Mouse (Mus musculus) neural tube, embryonic 12.5 days (tissue): ENCODE results near the gene Barx2. TPM values are rescaled to one million over a fixed set of nuclear protein-coding genes. Genes with fewer than 3 reads are reported as not detected.

Source experiments
- ATAC-seq: fragments of 200-750 bp; cut with Nextera tagmentation; 2 replicates; pipeline ENCODE4 v1.8.0; 2017; ENCODE audit warnings: low read depth, mild to moderate bottlenecking, moderate TSS enrichment, moderate library complexity; ENCODE audit not compliant: low FRiP score
- H3K27ac ChIP-seq: fragments of 300-500 bp; sonication (generic); 2 replicates; pipeline ENCODE4 v1.5.1; 2016
- H3K27me3 ChIP-seq: fragments of 300-500 bp; sonication (generic); replicated peaks from 2 replicates; pipeline ENCODE4 v1.6.1; 2016; ENCODE audit warnings: mild to moderate bottlenecking
- H3K36me3 ChIP-seq: fragments of 300-500 bp; sonication (generic); 2 replicates; pipeline ENCODE4 v1.6.1; 2016; ENCODE audit warnings: mild to moderate bottlenecking
- H3K4me1 ChIP-seq: fragments of 300-500 bp; sonication (generic); 2 replicates; pipeline ENCODE4 v1.6.1; 2016
- H3K4me2 ChIP-seq: fragments of 300-500 bp; sonication (generic); replicated peaks from 2 replicates; pipeline ENCODE4 v1.6.1; 2016; ENCODE audit warnings: mild to moderate bottlenecking
- H3K4me3 ChIP-seq: fragments of 300-500 bp; sonication (generic); 2 replicates; pipeline ENCODE4 v1.5.1; 2016
- H3K9ac ChIP-seq: fragments of 300-500 bp; sonication (generic); 2 replicates; pipeline ENCODE4 v1.6.1; 2016; ENCODE audit warnings: mild to moderate bottlenecking
- H3K9me3 ChIP-seq: fragments of 300-500 bp; sonication (generic); 2 replicates; pipeline ENCODE4 v1.6.1; 2016; ENCODE audit warnings: mild to moderate bottlenecking
- WGBS: fragments of 180-500 bp; shearing (Covaris S2); methylation state at CpG from one replicate; pipeline ENCODE4 v1.1.7; 2016; 5-methylcytosine and 5-hydroxymethylcytosine counted together
- polyA plus RNA-seq: library from polyadenylated mRNA; unstranded; fragments of >200 nt; fragmentation: Nextera tagmentation; extraction: Ambion mirVana; gene quantifications from 2 replicates; pipeline ENCODE4 v1.2.1, GENCODE M21; 2016

Barx2 gene
- polyA plus RNA-seq, 1 experiment from 2014 or later, result 0.09 TPM

DNA sequence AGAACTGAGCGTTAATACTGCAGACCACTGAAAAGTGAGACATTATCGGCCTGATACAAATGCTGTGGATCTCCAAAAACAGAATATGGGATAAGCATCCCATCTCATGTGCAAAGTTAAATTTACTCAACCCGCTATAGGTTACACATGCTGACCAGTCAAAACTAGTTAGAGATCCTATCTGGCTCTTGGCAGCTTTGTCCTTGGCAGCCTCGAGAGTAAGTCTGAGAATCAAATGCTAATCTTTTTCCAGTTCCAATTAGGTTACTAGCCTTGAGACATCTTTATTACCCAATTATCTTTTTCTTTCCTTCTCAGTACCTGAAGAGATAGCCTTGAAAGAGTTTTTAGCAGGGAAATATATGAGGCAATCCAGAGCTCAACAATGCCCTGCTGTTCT, 62.6 kb downstream of the Barx2 start:
- Histone ChIP-seq H3K4me2 (no peak overlapping the region), H3K27ac (no peak overlapping the region), H3K9ac (no peak overlapping the region), H3K4me3 (no peak overlapping the region), H3K27me3 (0 out of 2 replicates have a peak, but pooled peaks cover 3% of the 10 kb centered on the region), H3K9me3 (no peaks in the 10 kb centered on the region), H3K4me1 (no peaks in the 10 kb centered on the region), H3K36me3 (no peaks in the 10 kb centered on the region)
- 91% methylated on average over 4 of the region's 4 CpGs for WGBS
- ATAC-seq, result no peak

DNA sequence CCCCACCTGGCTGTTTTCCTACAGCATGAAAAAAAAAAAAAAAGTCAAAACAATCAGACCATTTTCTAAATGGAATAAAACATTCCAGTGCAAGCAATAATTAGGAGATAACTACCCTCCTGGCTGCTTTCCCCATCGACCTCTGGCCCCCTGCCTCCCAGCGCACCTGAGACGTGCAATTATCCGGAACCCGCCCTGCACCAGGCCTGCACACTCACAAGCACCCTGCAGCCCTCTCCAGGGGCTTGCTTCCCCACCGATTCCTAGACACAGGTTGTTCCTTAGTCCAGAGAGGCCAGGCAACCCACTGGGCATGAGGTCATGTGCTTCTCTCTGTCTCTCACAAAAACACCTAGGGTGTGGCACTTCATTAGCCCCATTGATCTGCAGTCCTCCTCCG, 63.9 kb downstream of the Barx2 start:
- no peak overlapping the region for H3K4me2 ChIP-seq
- H3K4me3 ChIP-seq, result no peak overlapping the region
- H3K36me3 ChIP-seq, result no peaks in the 10 kb centered on the region
- 0 out of 2 replicates have a peak, but pooled peaks cover 3% of the 10 kb centered on the region for H3K27me3 ChIP-seq
- ATAC-seq, result no peak
- H3K4me1 ChIP-seq, result no peaks in the 10 kb centered on the region
- no peaks in the 10 kb centered on the region for H3K9me3 ChIP-seq
- no peak overlapping the region for H3K9ac ChIP-seq
- WGBS, result 85% methylated on average over 7 of the region's 7 CpGs
- H3K27ac ChIP-seq, result no peak overlapping the region

DNA sequence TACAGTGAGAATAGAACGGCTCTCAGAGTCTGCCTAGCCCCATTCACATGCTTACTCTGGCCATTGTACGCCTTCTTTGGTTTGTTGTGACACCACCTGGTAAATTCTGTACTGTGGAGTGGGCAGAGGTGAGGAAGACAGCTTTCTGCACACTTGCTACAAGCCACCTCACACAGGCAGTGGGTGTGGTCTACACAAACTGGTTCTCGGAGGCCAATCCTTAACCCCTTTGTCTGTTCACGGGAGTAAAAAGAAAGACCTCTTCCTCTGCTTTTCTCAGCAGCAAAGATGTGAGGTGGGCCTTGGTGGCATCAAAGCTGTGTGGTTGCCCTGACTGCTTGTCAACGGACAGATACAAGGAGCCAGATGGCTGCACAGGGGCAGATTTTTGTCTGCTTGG, 68.6 kb downstream of the Barx2 start:
- Histone ChIP-seq H3K9me3 (no peaks in the 10 kb centered on the region), H3K9ac (no peak overlapping the region), H3K27me3 (no peaks in the 10 kb centered on the region), H3K4me3 (no peak overlapping the region), H3K36me3 (no peaks in the 10 kb centered on the region), H3K4me2 (no peak overlapping the region), H3K27ac (no peak overlapping the region), H3K4me1 (peaks cover 2% of the 10 kb centered on the region; the same call in 1 of the 2 replicates)
- no peak for ATAC-seq
- 66% methylated on average over 5 of the region's 5 CpGs for WGBS

DNA sequence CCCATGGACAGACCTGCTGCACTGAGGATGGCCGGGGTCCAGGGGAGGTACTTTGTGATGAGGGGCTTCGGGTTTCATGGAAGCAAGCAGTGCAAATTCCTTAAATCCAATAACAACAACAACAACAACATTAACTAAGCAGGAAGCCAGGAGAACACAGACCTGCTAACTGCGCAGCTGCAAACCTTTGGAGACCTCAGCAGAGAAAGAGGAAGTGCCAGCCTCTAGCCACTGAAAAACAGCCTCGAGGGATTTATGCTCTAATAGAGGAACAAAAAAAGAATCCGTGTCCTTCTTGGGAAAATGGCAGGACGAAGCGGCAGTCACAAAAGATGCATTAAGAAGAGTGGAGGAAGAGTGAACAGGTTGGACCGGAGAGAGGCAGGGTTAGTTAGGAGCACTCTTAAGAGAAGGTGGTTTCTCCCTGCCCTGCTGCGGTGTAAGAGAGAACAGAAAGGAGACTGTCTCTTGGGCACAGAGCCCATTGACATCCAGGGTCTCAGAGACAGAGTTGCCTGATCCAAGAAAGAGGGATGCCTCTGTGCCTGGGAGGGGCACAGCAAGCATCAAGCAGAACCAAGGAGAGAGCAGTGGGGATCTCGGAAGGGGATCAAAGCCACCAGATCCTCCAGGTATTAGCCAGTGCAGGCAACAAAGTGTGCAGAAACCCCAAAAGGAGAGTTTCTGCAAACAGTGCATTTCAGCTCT, 72.0 kb downstream of the Barx2 start:
- Histone ChIP-seq H3K4me1 (peaks cover 3% of the 10 kb centered on the region; the same call in 1 of the 2 replicates), H3K9me3 (no peaks in the 10 kb centered on the region), H3K4me3 (no peak overlapping the region), H3K9ac (no peak overlapping the region), H3K27me3 (no peaks in the 10 kb centered on the region), H3K4me2 (no peak overlapping the region), H3K36me3 (no peaks in the 10 kb centered on the region), H3K27ac (no peak overlapping the region)
- no peak for ATAC-seq
- WGBS, result 64% methylated on average over 10 of the region's 10 CpGs

DNA sequence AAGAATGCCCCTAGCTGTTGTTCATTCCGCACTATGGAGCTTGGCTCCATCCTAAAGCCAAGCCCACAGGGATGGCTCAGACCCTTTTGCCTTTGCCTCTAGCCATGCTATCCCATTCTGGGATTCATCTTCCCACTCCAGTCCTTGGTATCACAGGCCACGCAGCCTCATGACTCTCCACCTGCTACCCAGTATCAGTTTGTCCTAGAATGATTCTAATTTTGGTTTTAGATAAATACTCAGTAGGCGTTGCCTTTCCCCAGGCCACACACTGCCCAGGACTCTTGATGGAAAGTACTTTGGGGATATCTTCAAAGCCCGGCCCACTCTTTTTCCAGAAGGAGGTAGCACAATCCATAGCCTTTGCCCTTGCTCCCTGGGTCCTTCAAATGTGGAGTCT, 72.7 kb downstream of the Barx2 start:
- H3K36me3 ChIP-seq, result no peaks in the 10 kb centered on the region
- WGBS, result 88% methylated on average over 4 of the region's 4 CpGs
- H3K27ac ChIP-seq, result no peak overlapping the region
- H3K9me3 ChIP-seq, result no peaks in the 10 kb centered on the region
- no peak overlapping the region for H3K9ac ChIP-seq
- H3K4me2 ChIP-seq, result no peak overlapping the region
- no peak overlapping the region for H3K4me3 ChIP-seq
- no peaks in the 10 kb centered on the region for H3K27me3 ChIP-seq
- ATAC-seq, result no peak
- H3K4me1 ChIP-seq, result peaks cover 3% of the 10 kb centered on the region; the same call in 1 of the 2 replicates

DNA sequence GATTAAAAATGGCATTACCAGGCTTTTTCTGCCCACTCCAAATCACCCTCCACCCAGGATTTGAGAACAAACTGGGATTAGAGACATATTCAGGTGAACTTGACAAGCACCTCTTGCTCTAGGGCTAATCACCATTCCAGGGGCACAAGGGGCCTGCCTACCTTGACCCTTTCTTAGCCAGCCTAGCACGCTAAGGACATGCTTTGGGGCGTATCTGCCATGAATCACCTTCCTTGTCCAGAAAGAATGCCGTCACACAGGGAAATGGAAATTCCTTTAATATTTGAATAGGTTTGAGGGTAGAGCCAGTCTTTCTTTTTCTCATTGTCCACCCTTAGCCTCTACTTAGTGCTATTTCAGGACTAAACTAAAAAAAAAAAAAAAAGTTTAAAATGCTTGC, 73.2 kb downstream of the Barx2 start:
- no peaks in the 10 kb centered on the region for H3K27me3 ChIP-seq
- H3K9me3 ChIP-seq, result no peaks in the 10 kb centered on the region
- no peak overlapping the region for H3K27ac ChIP-seq
- no peak for ATAC-seq
- H3K4me1 ChIP-seq, result peaks cover 3% of the 10 kb centered on the region; the same call in 1 of the 2 replicates
- WGBS, result 76% methylated on average over 3 of the region's 3 CpGs
- no peak overlapping the region for H3K4me2 ChIP-seq
- H3K9ac ChIP-seq, result no peak overlapping the region
- no peaks in the 10 kb centered on the region for H3K36me3 ChIP-seq
- H3K4me3 ChIP-seq, result no peak overlapping the region

DNA sequence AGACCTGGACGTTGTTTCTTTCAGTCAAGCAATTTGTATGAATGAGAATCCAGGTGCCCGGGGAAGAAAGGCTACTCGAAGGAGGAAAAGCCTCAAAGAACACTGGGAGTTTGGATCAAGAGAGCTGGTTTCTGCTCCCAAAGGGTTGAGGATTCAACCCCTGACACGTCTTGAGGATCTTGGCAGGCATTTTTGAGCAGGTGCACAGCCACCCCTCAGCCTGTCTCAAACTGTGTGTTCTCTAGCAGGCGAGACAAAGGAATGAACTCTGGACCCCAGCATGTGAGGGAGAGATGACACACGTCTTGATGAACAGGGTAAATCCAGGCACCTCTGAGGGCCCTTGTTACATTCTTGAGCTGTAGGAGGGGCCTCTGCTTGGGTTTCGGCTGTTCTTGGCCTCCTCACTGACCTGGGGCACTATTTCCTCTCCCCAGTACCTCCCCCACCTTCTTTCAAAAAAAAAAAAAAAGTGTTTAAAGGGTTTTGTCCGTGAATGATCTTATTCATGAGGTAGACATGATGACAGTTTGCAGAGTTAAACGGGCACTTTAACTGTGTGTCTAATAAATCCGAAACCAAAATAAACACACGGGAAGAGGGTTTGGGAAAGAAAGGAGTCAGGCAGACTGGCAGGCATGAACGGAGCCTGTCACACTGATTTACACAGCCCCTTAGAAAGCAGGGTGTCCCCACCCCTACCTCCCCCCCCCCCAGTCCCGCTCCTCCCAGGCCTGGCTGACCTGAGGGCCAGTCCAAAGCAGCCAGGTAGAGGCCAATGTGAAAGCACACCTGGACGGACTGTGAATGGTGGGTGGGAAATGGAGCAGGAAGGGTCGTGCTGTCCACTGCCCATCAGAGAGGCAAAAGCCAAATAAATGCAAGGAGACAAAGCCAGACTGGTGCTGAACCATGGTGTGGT, 73.9 kb downstream of the Barx2 start:
- Histone ChIP-seq H3K27ac (no peak overlapping the region), H3K9ac (no peak overlapping the region), H3K9me3 (no peaks in the 10 kb centered on the region), H3K36me3 (no peaks in the 10 kb centered on the region), H3K27me3 (no peaks in the 10 kb centered on the region), H3K4me2 (no peak overlapping the region), H3K4me3 (no peak overlapping the region), H3K4me1 (peaks cover 3% of the 10 kb centered on the region; the same call in 1 of the 2 replicates)
- no peak for ATAC-seq
- 45% methylated on average over 15 of the region's 15 CpGs for WGBS

DNA sequence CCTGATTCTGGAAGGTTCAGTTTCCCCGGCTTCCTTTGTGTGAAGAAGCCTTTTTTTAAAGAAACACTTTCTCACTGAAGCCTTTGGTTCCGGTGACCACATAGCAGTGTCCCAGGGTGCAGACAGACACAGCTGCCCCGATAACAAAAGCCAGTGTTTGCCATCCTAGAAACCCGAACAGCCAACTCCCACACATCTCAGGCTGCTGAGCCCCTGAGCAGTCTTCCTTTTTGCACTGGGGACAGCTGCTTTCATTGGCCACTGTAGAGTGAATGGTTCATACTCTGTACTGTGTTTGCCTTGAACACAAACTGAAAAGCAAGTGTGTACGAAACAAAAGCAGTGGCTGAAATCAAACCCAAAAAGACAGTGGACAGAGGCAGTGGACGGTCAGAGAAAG, 75.2 kb downstream of the Barx2 start:
- 62% methylated on average over 6 of the region's 6 CpGs for WGBS
- no peak overlapping the region for H3K4me3 ChIP-seq
- H3K27ac ChIP-seq, result no peak overlapping the region
- no peaks in the 10 kb centered on the region for H3K27me3 ChIP-seq
- H3K4me1 ChIP-seq, result peaks cover 3% of the 10 kb centered on the region; the same call in 1 of the 2 replicates
- H3K36me3 ChIP-seq, result no peaks in the 10 kb centered on the region
- no peak for ATAC-seq
- no peak overlapping the region for H3K4me2 ChIP-seq
- H3K9me3 ChIP-seq, result no peaks in the 10 kb centered on the region
- H3K9ac ChIP-seq, result no peak overlapping the region

DNA sequence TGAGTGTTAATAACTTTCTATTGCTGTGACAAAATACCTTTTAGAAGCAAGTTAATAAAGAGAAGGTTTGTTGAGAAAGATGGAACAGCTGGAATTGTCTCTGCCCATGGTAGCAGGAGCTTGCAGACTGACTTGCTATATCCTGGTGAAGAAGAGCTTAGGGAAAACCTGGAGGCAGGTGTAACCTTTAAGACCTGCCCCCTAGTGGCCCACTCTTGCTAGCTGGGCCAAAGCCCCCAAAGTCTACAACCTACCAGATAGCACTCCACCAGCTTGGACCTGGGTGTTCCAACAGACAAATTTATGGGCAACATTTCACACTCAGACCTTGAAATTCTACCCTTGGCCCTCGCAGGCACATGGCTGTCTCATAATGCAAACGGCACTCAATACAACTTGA, 104.5 kb downstream of the Barx2 start:
- Histone ChIP-seq H3K9me3 (no peaks in the 10 kb centered on the region), H3K4me3 (no peak overlapping the region)

DNA sequence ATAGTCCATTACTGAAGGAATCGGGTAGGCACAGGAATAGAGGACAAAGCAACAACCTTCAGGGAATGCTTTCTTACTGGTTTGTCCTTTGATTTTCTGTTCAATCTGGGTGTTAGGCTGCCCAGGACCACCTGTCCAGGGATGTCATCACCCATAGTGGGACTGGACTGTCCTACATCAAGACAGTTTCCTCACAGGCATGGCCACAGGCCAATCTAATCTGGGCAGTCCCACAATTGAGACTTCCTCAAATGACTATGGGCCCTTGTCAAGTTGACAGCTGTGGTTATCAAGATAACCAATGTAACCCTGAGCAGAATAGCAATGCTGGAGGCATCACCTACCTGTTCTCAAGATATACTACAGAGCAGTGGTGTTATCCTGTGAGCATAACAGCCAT, 110.6 kb downstream of the Barx2 start:
- H3K9ac ChIP-seq, result no peak overlapping the region
- H3K27ac ChIP-seq, result no peak overlapping the region
- H3K36me3 ChIP-seq, result no peaks in the 10 kb centered on the region
- no peaks in the 10 kb centered on the region for H3K27me3 ChIP-seq
- no peak overlapping the region for H3K4me3 ChIP-seq
- ATAC-seq, result no peak
- no peak overlapping the region for H3K4me2 ChIP-seq
- WGBS, result 95% methylated on average over 1 of the region's 1 CpGs
- no peaks in the 10 kb centered on the region for H3K4me1 ChIP-seq
- no peaks in the 10 kb centered on the region for H3K9me3 ChIP-seq

More for the DNA sequence above, 104.5 kb downstream of the Barx2 start:
- no peak for ATAC-seq
- no peaks in the 10 kb centered on the region for H3K27me3 ChIP-seq
- H3K27ac ChIP-seq, result no peak overlapping the region
- H3K4me1 ChIP-seq, result no peaks in the 10 kb centered on the region
- no peak overlapping the region for H3K4me2 ChIP-seq
- no peaks in the 10 kb centered on the region for H3K36me3 ChIP-seq
- H3K9ac ChIP-seq, result no peak overlapping the region
- 74% methylated on average over 2 of the region's 2 CpGs for WGBS
